Mouse (Mus musculus): ENCODE results near the gene Tmem97.
"Not testable (repeated sequence)": the region's sequence is repeated elsewhere in the genome, so short reads cannot be mapped to it uniquely, and the experiment has no call there.

Gene Tmem97

GRCm38 (mm10) chr11:78550168-78551058 is at the start of gene Tmem97:
Tmem97 (minus strand) TSS chr11:78550777.
- DNase-seq (ENCODE audit: low spot score), result peak; percentile 97

- peak; percentile 65 for DNase-seq (ENCODE audit: low spot score)
Measured at GRCm38 (mm10) chr11:78600051-78600450, 49.5 kb upstream of the Tmem97 start.

GRCm38 (mm10) chr11:78598763-78599415 is 48.3 kb upstream of the Tmem97 start:
- DNase-seq (ENCODE audit: low spot score), result no peak

- DNase-seq (ENCODE audit: low spot score), result no peak
Measured at GRCm38 (mm10) chr11:78596750-78597149, 46.2 kb upstream of the Tmem97 start.

GRCm38 (mm10) chr11:78595773-78596172 is 45.2 kb upstream of the Tmem97 start:
- DNase-seq (ENCODE audit: low spot score), result no peak

GRCm38 (mm10) chr11:78594271-78594964 is 43.8 kb upstream of the Tmem97 start:
- no peak for DNase-seq (ENCODE audit: low spot score)

- not testable (repeated sequence) for DNase-seq (ENCODE audit: low spot score)
Measured at GRCm38 (mm10) chr11:78587677-78588076, 37.1 kb upstream of the Tmem97 start.

GRCm38 (mm10) chr11:78586099-78586498 is 35.5 kb upstream of the Tmem97 start:
- DNase-seq (ENCODE audit: low spot score), result no peak

GRCm38 (mm10) chr11:78582848-78583247 is 32.3 kb upstream of the Tmem97 start:
- DNase-seq (ENCODE audit: low spot score), result no peak

- no peak for DNase-seq (ENCODE audit: low spot score)
Measured at GRCm38 (mm10) chr11:78574975-78575374, 24.4 kb upstream of the Tmem97 start.

GRCm38 (mm10) chr11:78574536-78574935 is 24.0 kb upstream of the Tmem97 start:
- no peak for DNase-seq (ENCODE audit: low spot score)

GRCm38 (mm10) chr11:78574031-78574430 is 23.5 kb upstream of the Tmem97 start:
- DNase-seq (ENCODE audit: low spot score), result not testable (repeated sequence)

- no peak for DNase-seq (ENCODE audit: low spot score)
Measured at GRCm38 (mm10) chr11:78571854-78572253, 21.3 kb upstream of the Tmem97 start.

GRCm38 (mm10) chr11:78571441-78571840 is 20.9 kb upstream of the Tmem97 start:
- DNase-seq (ENCODE audit: low spot score), result no peak

- DNase-seq (ENCODE audit: low spot score), result no peak
Measured at GRCm38 (mm10) chr11:78569806-78570205, 19.2 kb upstream of the Tmem97 start.

GRCm38 (mm10) chr11:78568827-78569226 is 18.2 kb upstream of the Tmem97 start:
- no peak for DNase-seq (ENCODE audit: low spot score)

GRCm38 (mm10) chr11:78567614-78568013 is 17.0 kb upstream of the Tmem97 start:
- no peak for DNase-seq (ENCODE audit: low spot score)

GRCm38 (mm10) chr11:78566775-78567174 is 16.2 kb upstream of the Tmem97 start:
- DNase-seq (ENCODE audit: low spot score), result peak; percentile 90

- peak; percentile 84 for DNase-seq (ENCODE audit: low spot score)
Measured at GRCm38 (mm10) chr11:78560447-78560846, 9.9 kb upstream of the Tmem97 start.

GRCm38 (mm10) chr11:78557241-78557640 is 6.7 kb upstream of the Tmem97 start:
- DNase-seq (ENCODE audit: low spot score), result no peak

- no peak for DNase-seq (ENCODE audit: low spot score)
Measured at GRCm38 (mm10) chr11:78556070-78556469, 5.5 kb upstream of the Tmem97 start.

- DNase-seq (ENCODE audit: low spot score), result no peak
Measured at GRCm38 (mm10) chr11:78555623-78556022, 5.0 kb upstream of the Tmem97 start.

GRCm38 (mm10) chr11:78551059-78551398 is 452 bp upstream of the Tmem97 start:
- no peak for DNase-seq (ENCODE audit: low spot score)

Data from lung, postnatal 25 days (tissue).